Mouse (Mus musculus) heart, embryonic 15.5 days (tissue): ENCODE results near the gene Vwa1. TPM values are rescaled to one million over a fixed set of nuclear protein-coding genes. Genes with fewer than 3 reads are reported as not detected.

ENCODE experiments used
- ATAC-seq: fragments of 200-750 bp; cut with Nextera tagmentation; replicated peaks from 2 replicates; pipeline ENCODE4 v1.8.0; 2017; ENCODE audit warnings: low read depth, moderate TSS enrichment; ENCODE audit not compliant: insufficient number of reproducible peaks, insufficient read depth, low FRiP score
- H3K27ac ChIP-seq: fragments of 300-500 bp; sonication (generic); 2 replicates; pipeline ENCODE4 v1.5.1; 2015; ENCODE audit warnings: mild to moderate bottlenecking, inconsistent platforms
- H3K27me3 ChIP-seq: fragments of 300-500 bp; sonication (generic); 2 replicates; pipeline ENCODE4 v1.6.1; 2015; ENCODE audit warnings: inconsistent platforms
- H3K36me3 ChIP-seq: fragments of 300-500 bp; sonication (generic); 2 replicates; pipeline ENCODE4 v1.6.1; 2015; ENCODE audit warnings: mild to moderate bottlenecking, inconsistent platforms
- H3K4me1 ChIP-seq: fragments of 300-500 bp; sonication (generic); replicated peaks from 2 replicates; pipeline ENCODE4 v1.6.1; 2015; ENCODE audit warnings: inconsistent platforms
- H3K4me2 ChIP-seq: fragments of 300-500 bp; sonication (generic); 2 replicates; pipeline ENCODE4 v1.6.1; 2015; ENCODE audit warnings: inconsistent platforms, mild to moderate bottlenecking, moderate library complexity
- H3K4me3 ChIP-seq: fragments of 300-500 bp; sonication (generic); 2 replicates; pipeline ENCODE4 v1.5.1; 2015; ENCODE audit warnings: mild to moderate bottlenecking, inconsistent platforms
- H3K9ac ChIP-seq: fragments of 300-500 bp; sonication (generic); 2 replicates; pipeline ENCODE4 v1.6.1; 2015; ENCODE audit warnings: mild to moderate bottlenecking, inconsistent platforms
- H3K9me3 ChIP-seq: fragments of 300-500 bp; sonication (generic); replicated peaks from 2 replicates; pipeline ENCODE4 v1.6.1; 2016; ENCODE audit warnings: inconsistent platforms
- WGBS: fragments of 180-500 bp; shearing (Covaris S2); methylation state at CpG from one replicate; pipeline ENCODE4 v1.1.7; 2015; ENCODE audit warnings: mixed read lengths; 5-methylcytosine and 5-hydroxymethylcytosine counted together
- polyA plus RNA-seq: library from polyadenylated mRNA; unstranded; fragments of >200 nt; fragmentation: Nextera tagmentation; extraction: Ambion mirVana; gene quantifications from 2 replicates; pipeline ENCODE4 v1.2.1, GENCODE M21; 2015

The Vwa1 gene
- 5.9 and 7.8 TPM in 2 replicates for polyA plus RNA-seq

DNA sequence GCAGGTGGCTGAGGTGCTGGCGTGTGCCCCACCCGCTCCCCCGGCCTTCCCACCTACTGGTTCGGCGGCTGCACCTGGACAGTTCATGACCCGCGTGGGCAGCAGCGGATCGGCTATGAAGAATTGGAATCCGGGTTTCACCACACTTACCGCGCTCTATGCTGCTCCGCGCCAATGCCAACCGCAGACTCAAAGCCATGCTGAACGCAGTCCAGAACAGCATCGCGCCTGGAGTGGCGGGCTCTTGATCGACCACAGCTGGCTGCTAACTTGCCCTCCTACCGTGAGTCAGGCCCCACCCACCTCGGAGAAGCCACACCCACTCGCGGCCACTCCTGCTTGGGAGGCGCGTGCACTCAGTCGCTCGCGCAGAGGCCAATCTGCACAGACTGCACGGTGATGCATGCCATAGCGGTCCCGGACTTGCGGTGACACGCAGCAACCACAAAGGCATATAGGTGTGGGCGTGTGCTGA is at the start of gene Vwa1:
Vwa1 (minus strand) TSS at position 419 of the 475 bp plus-strand sequence.
- Histone ChIP-seq H3K9me3 (no peaks in the 10 kb centered on the region), H3K27ac (peak within 1 kb of the TSS; percentile 65), H3K4me1 (peaks cover 58% of the 10 kb centered on the region), H3K4me2 (peak within 1 kb of the TSS; percentile 81), H3K36me3 (no peaks in the 10 kb centered on the region), H3K9ac (peak within 1 kb of the TSS; percentile 41), H3K4me3 (peak within 1 kb of the TSS; percentile 47), H3K27me3 (peaks cover 33% of the 10 kb centered on the region)
- under 1% methylated on average over 35 of the region's 35 CpGs for WGBS
- peak; percentile 70 for ATAC-seq

DNA sequence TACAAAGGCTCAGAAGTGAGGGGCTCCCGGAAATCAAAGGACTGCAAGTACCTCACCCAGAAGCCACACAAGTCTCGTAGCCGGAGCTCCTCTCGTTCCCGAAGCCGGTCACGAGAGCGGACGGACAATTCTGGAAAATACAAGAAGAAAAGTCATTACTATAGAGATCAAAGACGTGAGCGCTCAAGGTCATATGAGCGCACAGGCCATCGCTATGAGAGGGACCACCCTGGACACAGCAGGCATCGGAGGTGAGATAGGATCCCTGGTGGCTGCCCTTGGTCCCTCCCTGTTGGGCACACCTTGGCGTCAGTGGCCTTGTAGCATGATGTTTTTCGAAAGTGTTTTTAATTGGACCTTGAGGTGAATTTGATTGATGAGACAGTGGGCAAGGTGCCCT is 48.9 kb upstream of the Vwa1 start:
- peaks cover 90% of the 10 kb centered on the region for H3K36me3 ChIP-seq
- H3K9ac ChIP-seq: no peak overlapping the region
- H3K4me3 ChIP-seq: no peak overlapping the region
- no peaks in the 10 kb centered on the region for H3K4me1 ChIP-seq
- no peak overlapping the region for H3K4me2 ChIP-seq
- ATAC-seq: no peak
- 93% methylated on average over 16 of the region's 16 CpGs for WGBS
- no peaks in the 10 kb centered on the region for H3K27me3 ChIP-seq
- H3K9me3 ChIP-seq: no peaks in the 10 kb centered on the region
- H3K27ac ChIP-seq: no peak overlapping the region

- Histone ChIP-seq H3K27ac (no peak overlapping the region), H3K4me1 (no peaks in the 10 kb centered on the region), H3K9me3 (no peaks in the 10 kb centered on the region), H3K36me3 (peaks cover 94% of the 10 kb centered on the region), H3K4me2 (no peak overlapping the region), H3K27me3 (no peaks in the 10 kb centered on the region), H3K9ac (no peak overlapping the region), H3K4me3 (no peak overlapping the region)
- WGBS: 76% methylated on average over 7 of the region's 7 CpGs
- no peak for ATAC-seq
Measured at GRCm38 (mm10) chr4:155821025-155821424, 46.5 kb upstream of the Vwa1 start.

DNA sequence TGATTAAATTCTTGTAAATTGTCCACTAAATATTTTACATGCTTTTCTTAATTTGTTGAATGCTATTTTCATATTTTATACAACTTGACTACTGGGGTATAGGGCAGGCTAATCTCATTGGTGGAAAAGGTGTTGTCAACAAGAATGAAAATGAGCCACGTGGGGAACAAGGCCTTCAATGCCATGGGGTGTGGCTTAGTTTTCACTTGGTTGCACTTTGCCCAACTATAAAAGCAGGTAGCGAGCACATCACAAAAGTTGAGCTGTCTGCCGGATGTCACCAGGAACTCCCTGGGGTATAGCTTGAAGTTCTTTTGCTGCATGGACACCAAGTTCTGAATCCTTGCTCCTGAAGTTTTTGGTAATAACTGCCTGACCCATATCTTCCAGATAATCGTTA is 43.0 kb upstream of the Vwa1 start:
- Histone ChIP-seq H3K4me2 (no peak overlapping the region), H3K27ac (no peak overlapping the region), H3K27me3 (no peaks in the 10 kb centered on the region), H3K9me3 (no peaks in the 10 kb centered on the region), H3K9ac (no peak overlapping the region), H3K4me1 (peaks cover 11% of the 10 kb centered on the region), H3K36me3 (peaks cover 79% of the 10 kb centered on the region), H3K4me3 (no peak overlapping the region)
- ATAC-seq: no peak
- WGBS: 85% methylated on average over 4 of the region's 4 CpGs

DNA sequence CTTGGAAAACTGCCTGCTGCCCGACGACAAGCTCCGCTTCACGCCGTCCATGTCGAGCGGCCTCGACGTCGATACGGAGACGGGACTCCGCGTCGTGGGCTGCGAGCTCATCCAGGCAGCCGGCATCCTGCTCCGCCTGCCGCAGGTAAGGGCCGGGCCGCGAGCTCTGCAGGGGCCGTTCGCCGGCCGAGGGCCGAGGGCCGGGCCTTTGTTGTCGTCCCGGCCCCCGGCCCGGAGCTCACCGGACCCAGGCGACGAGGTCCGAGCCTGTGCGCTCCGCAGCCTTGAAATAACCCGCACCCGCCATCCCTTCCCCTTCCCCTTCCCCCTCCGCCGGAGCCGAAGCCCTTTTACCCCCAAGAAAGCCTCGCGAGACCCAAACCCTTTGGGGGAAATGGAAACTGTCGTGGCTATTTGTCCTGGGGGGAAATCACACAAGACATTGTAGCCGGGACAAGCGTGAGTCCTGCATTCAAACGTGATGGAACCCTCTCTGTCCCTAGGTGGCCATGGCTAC is 38.2 kb upstream of the Vwa1 start:
- under 1% methylated on average over 49 of the region's 49 CpGs for WGBS
- peaks cover 64% of the 10 kb centered on the region for H3K36me3 ChIP-seq

DNA sequence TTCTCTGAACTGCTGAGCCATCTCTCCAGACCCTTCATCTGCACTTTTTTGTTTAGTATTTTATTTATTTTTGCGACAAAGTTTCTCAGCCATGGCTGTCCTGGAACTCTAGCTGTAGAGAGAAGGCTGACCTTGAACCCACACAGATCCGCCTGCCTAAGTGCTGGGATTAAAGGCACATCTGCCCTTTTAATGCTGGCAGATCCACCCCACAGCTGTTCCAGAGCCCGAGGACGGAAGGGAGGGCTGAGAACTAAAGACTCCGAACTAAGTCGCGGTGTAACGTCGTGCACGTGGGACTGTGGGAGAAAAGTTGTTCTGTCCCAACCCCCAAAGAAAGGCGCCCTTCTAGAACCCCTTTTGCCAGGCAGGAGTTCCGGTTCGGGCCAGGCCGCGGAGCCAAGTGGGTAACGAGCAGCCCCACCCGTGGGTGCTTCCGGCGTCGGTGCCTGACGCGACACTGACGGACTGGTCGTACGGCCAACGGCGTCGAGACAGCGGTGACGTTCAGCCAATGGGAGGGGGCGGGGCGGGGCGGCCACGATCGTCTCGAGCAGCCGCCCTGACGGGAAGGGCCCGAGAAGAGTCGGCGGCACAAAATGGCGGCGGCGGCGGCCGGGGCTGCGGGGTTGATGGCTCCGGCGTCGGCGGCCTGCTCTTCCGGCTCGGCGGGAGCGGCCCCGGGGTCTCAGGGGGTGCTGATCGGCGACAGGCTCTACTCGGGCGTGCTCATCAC is 37.6 kb upstream of the Vwa1 start, which contains the start of gene Ccnl2:
Ccnl2 (plus strand) TSS at position 561 of the 736 bp plus-strand sequence.
- peak within 1 kb of the TSS; percentile 95 for H3K27ac ChIP-seq
- under 1% methylated on average over 60 of the region's 60 CpGs for WGBS
- H3K4me1 ChIP-seq: peaks cover 20% of the 10 kb centered on the region
- peaks cover 63% of the 10 kb centered on the region for H3K36me3 ChIP-seq
- peak within 1 kb of the TSS; percentile 78 for H3K4me2 ChIP-seq
- peak within 1 kb of the TSS; percentile 94 for H3K9ac ChIP-seq
- H3K9me3 ChIP-seq: no peaks in the 10 kb centered on the region
- no peaks in the 10 kb centered on the region for H3K27me3 ChIP-seq
- ATAC-seq: peak; percentile 99
- peak within 1 kb of the TSS; percentile 92 for H3K4me3 ChIP-seq

More for the DNA sequence above, 38.2 kb upstream of the Vwa1 start:
- Histone ChIP-seq H3K27me3 (no peaks in the 10 kb centered on the region), H3K4me2 (peak overlapping the region; percentile 71), H3K4me1 (peaks cover 20% of the 10 kb centered on the region), H3K4me3 (peak overlapping the region; percentile 92), H3K9ac (peak overlapping the region; percentile 94), H3K9me3 (no peaks in the 10 kb centered on the region), H3K27ac (peak overlapping the region; percentile 95)
- ATAC-seq: peak; percentile 37

DNA sequence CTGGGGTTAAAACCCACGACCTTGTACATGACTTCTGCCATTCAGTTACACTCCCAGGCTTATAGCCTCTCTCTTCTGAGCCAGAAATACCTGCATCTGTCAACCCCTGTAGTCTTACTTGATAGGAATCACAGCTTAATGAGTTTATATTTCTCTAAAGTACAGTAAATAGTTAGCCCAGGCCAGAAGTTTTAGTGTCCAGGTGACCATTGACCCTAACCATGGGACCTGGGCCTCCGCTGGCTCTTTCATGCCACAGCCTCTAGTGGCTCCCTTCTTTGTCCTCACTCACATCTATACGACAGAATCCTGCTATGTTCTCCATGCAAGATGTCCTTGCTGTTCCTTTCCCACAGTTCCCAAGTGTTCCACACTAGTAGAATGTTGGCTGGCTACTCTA is 33.3 kb upstream of the Vwa1 start:
- Histone ChIP-seq H3K9ac (no peak overlapping the region), H3K4me1 (peaks cover 22% of the 10 kb centered on the region), H3K4me3 (no peak overlapping the region), H3K27me3 (no peaks in the 10 kb centered on the region), H3K36me3 (peaks cover 39% of the 10 kb centered on the region), H3K9me3 (no peaks in the 10 kb centered on the region), H3K27ac (no peak overlapping the region), H3K4me2 (no peak overlapping the region)
- 81% methylated on average over 3 of the region's 3 CpGs for WGBS
- ATAC-seq: no peak

DNA sequence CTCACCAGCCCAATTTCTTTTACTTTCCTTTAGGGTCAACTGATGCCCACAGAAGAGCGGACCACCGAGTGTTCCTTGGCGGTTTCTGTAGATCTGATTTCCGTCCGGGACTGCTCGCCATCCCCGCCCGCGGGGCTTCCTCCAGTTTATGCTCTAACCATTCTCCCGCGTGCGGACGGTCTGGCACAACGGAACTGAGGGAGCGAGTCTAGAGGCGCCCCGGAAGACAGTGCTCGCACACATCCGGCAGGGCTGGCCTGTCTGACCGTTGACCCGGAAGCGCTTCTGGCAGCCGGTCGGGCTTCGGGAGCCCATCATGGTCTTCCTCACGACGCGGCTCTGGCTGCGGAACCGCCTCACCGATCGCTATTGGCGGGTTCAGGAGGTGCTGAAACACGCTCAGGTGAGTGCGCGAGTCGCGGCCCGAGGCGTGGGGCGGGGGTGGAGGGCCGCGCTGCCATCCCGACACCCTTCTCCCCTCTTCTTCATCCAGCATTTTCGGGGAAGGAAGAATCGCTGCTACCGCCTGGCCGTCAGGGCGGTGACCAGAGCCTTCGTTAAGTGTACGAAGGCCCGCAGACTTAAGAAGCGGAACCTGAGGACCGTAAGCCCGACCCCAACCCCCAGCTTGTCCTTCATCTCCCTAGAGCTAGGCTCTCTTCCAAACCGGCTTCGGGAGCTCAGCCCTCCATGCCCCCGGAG is 29.0 kb upstream of the Vwa1 start:
- ATAC-seq: peak; percentile 96
- under 1% methylated on average over 58 of the region's 58 CpGs for WGBS
- Histone ChIP-seq H3K9me3 (no peaks in the 10 kb centered on the region), H3K9ac (peak overlapping the region; percentile 70), H3K27ac (peak overlapping the region; percentile 63), H3K4me1 (peaks cover 16% of the 10 kb centered on the region), H3K36me3 (peaks cover 15% of the 10 kb centered on the region), H3K4me2 (peak overlapping the region; percentile 65), H3K27me3 (no peaks in the 10 kb centered on the region), H3K4me3 (peak overlapping the region; percentile 65)

GRCm38 (mm10) chr4:155802741-155803339 is 28.3 kb upstream of the Vwa1 start, which contains the start of gene Mrpl20:
Gene Mrpl20, plus strand, starts transcription at chr4:155802878.
- Histone ChIP-seq H3K4me3 (peak within 1 kb of the TSS; percentile 65), H3K27me3 (no peaks in the 10 kb centered on the region), H3K36me3 (peaks cover 9% of the 10 kb centered on the region), H3K4me1 (peaks cover 16% of the 10 kb centered on the region), H3K9ac (peak within 1 kb of the TSS; percentile 70), H3K27ac (peak within 1 kb of the TSS; percentile 63), H3K9me3 (no peaks in the 10 kb centered on the region), H3K4me2 (peak within 1 kb of the TSS; percentile 65)
- ATAC-seq: no peak
- 7% methylated on average over 12 of the region's 12 CpGs for WGBS

GRCm38 (mm10) chr4:155802075-155802474 is 27.6 kb upstream of the Vwa1 start:
- WGBS: 89% methylated on average over 1 of the region's 1 CpGs
- H3K27ac ChIP-seq: no peak overlapping the region
- no peaks in the 10 kb centered on the region for H3K9me3 ChIP-seq
- H3K4me3 ChIP-seq: no peak overlapping the region
- no peaks in the 10 kb centered on the region for H3K27me3 ChIP-seq
- ATAC-seq: no peak
- 0 out of 2 replicates have a peak, but pooled peaks cover 3% of the 10 kb centered on the region for H3K36me3 ChIP-seq
- no peak overlapping the region for H3K9ac ChIP-seq
- peaks cover 16% of the 10 kb centered on the region for H3K4me1 ChIP-seq
- no peak overlapping the region for H3K4me2 ChIP-seq

- Histone ChIP-seq H3K4me3 (no peak overlapping the region), H3K27me3 (no peaks in the 10 kb centered on the region), H3K27ac (no peak overlapping the region), H3K9ac (no peak overlapping the region), H3K9me3 (no peaks in the 10 kb centered on the region), H3K4me2 (no peak overlapping the region), H3K4me1 (peaks cover 3% of the 10 kb centered on the region; the same call in 1 of the 2 replicates), H3K36me3 (no peaks in the 10 kb centered on the region)
- WGBS: 40% methylated on average over 2 of the region's 2 CpGs
- no peak for ATAC-seq
Measured at GRCm38 (mm10) chr4:155793730-155794129, 19.2 kb upstream of the Vwa1 start.
